In the genomic region with DNA sequence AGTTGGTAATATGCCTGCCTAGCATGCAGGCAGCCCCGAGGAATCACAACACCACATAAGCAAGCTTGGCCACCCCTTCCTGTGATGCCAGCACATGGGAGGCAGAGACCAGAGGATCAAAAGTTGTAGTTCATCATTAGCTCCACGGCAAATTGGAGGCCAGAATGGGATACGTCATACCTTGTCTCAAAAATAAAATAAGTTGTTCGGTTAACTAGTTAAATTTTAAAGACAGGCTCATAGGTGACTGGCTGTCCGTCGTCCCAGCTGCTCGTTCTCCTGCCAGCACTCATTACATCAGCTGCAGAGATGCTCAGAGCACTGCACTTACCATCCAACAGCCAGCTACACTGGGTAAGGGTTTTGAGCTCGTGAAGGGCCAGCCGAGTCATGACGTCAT, we compare ENCODE assay signal across 19 mouse cellular contexts. TPM values are rescaled to one million over a fixed set of nuclear protein-coding genes. Genes with fewer than 3 reads are reported as not detected.
DNase-seq lines count a peak whose midpoint lies in the region; ATAC-seq and TF ChIP-seq lines count a peak whose summit lies in the region.
"Had no signal": no experiment of that assay in that cellular context is flagged by ENCODE, and none has a peak within 500 bp of the region (broad histone marks: within the 10 kb centered on the region; RNA-seq: fewer than 3 reads in every experiment).

No protein-coding gene starts in this region.

- H3K4me2 ChIP-seq in heart, postnatal 0 days (ENCODE audit: low read depth, low read length), result no peak overlapping the region
- H3K4me2 ChIP-seq in limb, embryonic 12.5 days, result no peak overlapping the region
- H3K4me2 ChIP-seq in embryonic facial prominence, embryonic 14.5 days (ENCODE audit: low read depth, low read length), result no peak overlapping the region
- H3K4me2 ChIP-seq: forebrain, embryonic 15.5 days; heart, embryonic 12.5 days; hindbrain, embryonic 13.5 days had no signal

- 85% methylated on average over 10 of the region's 10 CpGs for WGBS in heart, postnatal 0 days
- WGBS in limb, embryonic 12.5 days, result 88% methylated on average over 10 of the region's 10 CpGs
- 94% methylated on average over 10 of the region's 10 CpGs for WGBS in limb, embryonic 10.5 days
- 84% methylated on average over 10 of the region's 10 CpGs for WGBS in embryonic facial prominence, embryonic 14.5 days

- no peak for DNase-seq in heart, postnatal 0 days (ENCODE audit: low spot score)
- DNase-seq in heart, adult 9 months (ENCODE audit: low spot score in 2 of 2), result no peak
- DNase-seq in limb, embryonic 10.5 days (ENCODE audit: low spot score), result no peak
- DNase-seq in embryonic facial prominence, embryonic 14.5 days (ENCODE audit: low spot score), result no peak
- DNase-seq in right cerebral cortex, postnatal 36 days (ENCODE audit: low spot score in 2 of 2), result no peak
- no peak for DNase-seq in ovary, postnatal 14 days (ENCODE audit: low spot score)
- DNase-seq: adrenal gland, adult 8-10 months; adrenal gland, postnatal 36 days; cerebellum, adult 11 months; cerebellum, adult 9-10 months; cerebellum, postnatal 25 days; gastrocnemius, postnatal 10 days; heart, adult 2 months; heart, postnatal 14 days had no signal

- H3K9ac ChIP-seq in heart, postnatal 0 days (replicated peaks; ENCODE audit: low read depth, low read length), result no peak overlapping the region
- no peak overlapping the region for H3K9ac ChIP-seq in limb, embryonic 12.5 days (replicated peaks)
- no peak overlapping the region for H3K9ac ChIP-seq in embryonic facial prominence, embryonic 14.5 days (ENCODE audit: low read depth, low read length)
- H3K9ac ChIP-seq: forebrain, embryonic 15.5 days; heart, embryonic 12.5 days; hindbrain, embryonic 13.5 days had no signal

- no peaks in the 10 kb centered on the region for H3K4me1 ChIP-seq in heart, postnatal 0 days (ENCODE audit: control insufficient read depth, insufficient read depth)
- H3K4me1 ChIP-seq in limb, embryonic 12.5 days (replicated peaks), result no peaks in the 10 kb centered on the region
- no peaks in the 10 kb centered on the region for H3K4me1 ChIP-seq in limb, embryonic 10.5 days
- H3K4me1 ChIP-seq in embryonic facial prominence, embryonic 14.5 days (ENCODE audit: control insufficient read depth, insufficient read depth, low read length), result no peaks in the 10 kb centered on the region
- H3K4me1 ChIP-seq: forebrain, embryonic 15.5 days; hindbrain, embryonic 13.5 days had no signal

- no peak for ATAC-seq in heart, postnatal 0 days (ENCODE audit: insufficient read depth, low read depth)
- no peak for ATAC-seq in limb, embryonic 12.5 days (ENCODE audit: insufficient number of reproducible peaks, insufficient read depth, low FRiP score, low TSS enrichment, low read depth)
- no peak for ATAC-seq in embryonic facial prominence, embryonic 14.5 days (ENCODE audit: low read depth)
- ATAC-seq: forebrain, embryonic 15.5 days; intestine, embryonic 16.5 days had no signal

- no peak overlapping the region for H3K4me3 ChIP-seq in heart, postnatal 0 days (ENCODE audit: low read depth, low read length)
- no peak overlapping the region for H3K4me3 ChIP-seq in limb, embryonic 12.5 days (replicated peaks)
- H3K4me3 ChIP-seq in limb, embryonic 10.5 days, result no peak overlapping the region
- H3K4me3 ChIP-seq in embryonic facial prominence, embryonic 14.5 days (ENCODE audit: low read depth, low read length), result no peak overlapping the region
- H3K4me3 ChIP-seq: forebrain, embryonic 15.5 days; heart, adult 2 months; heart, embryonic 12.5 days; hindbrain, embryonic 13.5 days had no signal

- no peak for TF ChIP-seq CTCF in heart, postnatal 0 days (IDR thresholded peaks at IDR 0.05; ENCODE audit: low read depth)

- H3K9me3 ChIP-seq in heart, postnatal 0 days (replicated peaks; ENCODE audit: control insufficient read depth, low read length), result no peaks in the 10 kb centered on the region; the same call in 1 of the 2 replicates
- peaks cover 13% of the 10 kb centered on the region; the same call in 1 of the 2 replicates for H3K9me3 ChIP-seq in limb, embryonic 12.5 days
- H3K9me3 ChIP-seq in limb, embryonic 10.5 days (replicated peaks), result no peaks in the 10 kb centered on the region
- 0 out of 2 replicates have a peak, but pooled peaks cover 4% of the 10 kb centered on the region for H3K9me3 ChIP-seq in embryonic facial prominence, embryonic 14.5 days (ENCODE audit: control insufficient read depth, low read length)
- H3K9me3 ChIP-seq: forebrain, embryonic 15.5 days; hindbrain, embryonic 13.5 days had no signal

- no peak for TF ChIP-seq EP300 in heart, postnatal 0 days (IDR thresholded peaks at IDR 0.05; ENCODE audit: low read depth)

- peaks cover 32% of the 10 kb centered on the region for H3K36me3 ChIP-seq in heart, postnatal 0 days (replicated peaks; ENCODE audit: control insufficient read depth, insufficient read depth, low read length)
- peaks cover 62% of the 10 kb centered on the region for H3K36me3 ChIP-seq in limb, embryonic 12.5 days
- H3K36me3 ChIP-seq in limb, embryonic 10.5 days, result peaks cover 67% of the 10 kb centered on the region
- peaks cover 37% of the 10 kb centered on the region for H3K36me3 ChIP-seq in embryonic facial prominence, embryonic 14.5 days (ENCODE audit: control insufficient read depth, insufficient read depth, low read length)

- H3K27me3 ChIP-seq in heart, postnatal 0 days (ENCODE audit: control insufficient read depth, insufficient read depth, low read length), result no peaks in the 10 kb centered on the region
- no peaks in the 10 kb centered on the region for H3K27me3 ChIP-seq in limb, embryonic 12.5 days
- no peaks in the 10 kb centered on the region for H3K27me3 ChIP-seq in limb, embryonic 10.5 days (ENCODE audit: low read depth, poor library complexity, severe bottlenecking)
- H3K27me3 ChIP-seq in embryonic facial prominence, embryonic 14.5 days (replicated peaks; ENCODE audit: control insufficient read depth, insufficient read depth, low read length), result no peaks in the 10 kb centered on the region
- H3K27me3 ChIP-seq: forebrain, embryonic 15.5 days; heart, embryonic 12.5 days; hindbrain, embryonic 13.5 days had no signal

- H3K27ac ChIP-seq in heart, postnatal 0 days (ENCODE audit: low read depth), result 0 out of 2 replicates have a peak overlapping the region, but pooled peaks have one; percentile 43
- 0 out of 2 replicates have a peak overlapping the region, but pooled peaks have one; percentile 19 for H3K27ac ChIP-seq in limb, embryonic 12.5 days
- H3K27ac ChIP-seq in limb, embryonic 10.5 days, result no peak overlapping the region
- H3K27ac ChIP-seq in embryonic facial prominence, embryonic 14.5 days (replicated peaks; ENCODE audit: low read depth, low read length), result 0 out of 2 replicates have a peak overlapping the region, but pooled peaks have one; percentile 21
- H3K27ac ChIP-seq: forebrain, embryonic 15.5 days; heart, adult 2 months; hindbrain, embryonic 13.5 days had no signal

RNA-seq across cellular contexts. Expression of a gene that starts 10.2 kb away (rescaled TPM):
- total RNA-seq in heart, postnatal 0 days (2014; rRNA removed; ENCODE audit: low replicate concordance), result 74.3 and 97.5 TPM in 2 replicates
- 87.4 and 88.3 TPM in 2 replicates for polyA plus RNA-seq in heart, postnatal 0 days (2015; fragmentation: Nextera tagmentation; extraction: Ambion mirVana)
- polyA plus RNA-seq in limb, embryonic 12.5 days (2016; fragmentation: Nextera tagmentation; extraction: Ambion mirVana), result 71.8 and 73.2 TPM in 2 replicates
- 64.1 and 69.6 TPM in 2 replicates for polyA plus RNA-seq in limb, embryonic 10.5 days (2016; fragmentation: Nextera tagmentation; extraction: Ambion mirVana)
- polyA plus RNA-seq in embryonic facial prominence, embryonic 14.5 days (2014; fragmentation: Nextera tagmentation; extraction: Ambion mirVana), result 93.5 and 95.5 TPM in 2 replicates

RNA-seq across cellular contexts. Expression of a gene that starts 47.4 kb away (rescaled TPM):
- 90.6 and 98.7 TPM in 2 replicates for total RNA-seq in heart, postnatal 0 days (2014; rRNA removed; ENCODE audit: low replicate concordance)
- polyA plus RNA-seq in heart, postnatal 0 days (2015; fragmentation: Nextera tagmentation; extraction: Ambion mirVana), result 44.0 and 50.3 TPM in 2 replicates
- polyA plus RNA-seq in limb, embryonic 12.5 days (2016; fragmentation: Nextera tagmentation; extraction: Ambion mirVana), result 48.2 and 48.8 TPM in 2 replicates
- polyA plus RNA-seq in limb, embryonic 10.5 days (2016; fragmentation: Nextera tagmentation; extraction: Ambion mirVana), result 31.1 and 40.5 TPM in 2 replicates
- polyA plus RNA-seq in embryonic facial prominence, embryonic 14.5 days (2014; fragmentation: Nextera tagmentation; extraction: Ambion mirVana), result 35.8 and 41.8 TPM in 2 replicates
